ENCODE assay signal across 9 mouse cellular contexts in genomic region chrX:36225777-36226176, GRCm38 (mm10). TPM values are rescaled to one million over a fixed set of nuclear protein-coding genes. Genes with fewer than 3 reads are reported as not detected.
DNase-seq lines count a peak whose midpoint lies in the region; ATAC-seq and TF ChIP-seq lines count a peak whose summit lies in the region.
"Had no signal": no experiment of that assay in that cellular context is flagged by ENCODE, and none has a peak within 500 bp of the region (broad histone marks: within the 10 kb centered on the region; RNA-seq: fewer than 3 reads in every experiment).

No protein-coding gene starts in this region.

- 0 out of 2 replicates have a peak, but pooled peaks have one; percentile 65 for ATAC-seq in megakaryocyte-erythroid progenitor cell, adult 5-6 weeks (replicated peaks; ENCODE audit: low FRiP score, low TSS enrichment, poor library complexity, severe bottlenecking)

- H3K36me3 ChIP-seq in ES-E14 (ENCODE audit: control insufficient read depth, insufficient read depth, low read length, poor library complexity, severe bottlenecking), result no peaks in the 10 kb centered on the region
- H3K36me3 ChIP-seq: limb, embryonic 13.5 days had no signal

- intact Hi-C loops in heart, postnatal 10 days (cut with DNase I), result loop anchor here (1.0 to 5.0 kb wide), 3 partner anchors 102 to 169 kb away; partner anchors contain the start of gene Lonrf3

- H3K9me3 ChIP-seq in ES-E14 (ENCODE audit: control insufficient read depth, insufficient read depth, low read depth, low read length), result no peaks in the 10 kb centered on the region
- H3K9me3 ChIP-seq: limb, embryonic 13.5 days had no signal

- DNase-seq in ES-E14 (ENCODE audit: low read depth, low spot score), result peak; percentile 42
- peak; percentile 79 to 86 for DNase-seq in adrenal gland, postnatal 36 days
- DNase-seq in embryo, embryonic 9.5 days (ENCODE audit: extremely low spot score), result peak; percentile 42
- peak; percentile 78 to 79 for DNase-seq in heart, postnatal 10 days
- DNase-seq in layer of hippocampus, postnatal 25 days (ENCODE audit: extremely low spot score in 1 of 2, low spot score in 1 of 2), result peak; percentile 64 to 91
- DNase-seq in right cerebral cortex, postnatal 4 days, result peak; percentile 91
- DNase-seq in urinary bladder, postnatal 4 days (ENCODE audit: low spot score in 2 of 2), result peak; percentile 44 to 83

- H3K9ac ChIP-seq in ES-E14 (ENCODE audit: insufficient read depth, low read depth, low read length, poor library complexity, severe bottlenecking), result no peak overlapping the region
- H3K9ac ChIP-seq: limb, embryonic 13.5 days had no signal

- H3K4me1 ChIP-seq in ES-E14 (ENCODE audit: control insufficient read depth in 2 of 2, insufficient read depth in 2 of 2, low read length in 2 of 2, poor library complexity in 1 of 2), result no peaks in the 10 kb centered on the region
- H3K4me1 ChIP-seq: limb, embryonic 13.5 days had no signal

- H3K27ac ChIP-seq in ES-E14 (ENCODE audit: insufficient read depth, low read depth, low read length, poor library complexity, severe bottlenecking), result no peak overlapping the region
- H3K27ac ChIP-seq: limb, embryonic 13.5 days had no signal

- in situ Hi-C loops in ES-E14 (cut with MboI; ENCODE audit: low sequenced_read_pairs in 2 of 2, unreplicated experiment in 2 of 2), result loop anchor here (10.0 to 25.0 kb wide), 2 partner anchors 162 to 179 kb away; partner anchors contain the start of gene Gm6268 (in 1 of the 2)

- H3K4me3 ChIP-seq in ES-E14 (ENCODE audit: insufficient read depth in 1 of 2, low read depth in 1 of 2, low read length in 2 of 2, poor library complexity in 1 of 2, severe bottlenecking in 1 of 2), result no peak overlapping the region
- H3K4me3 ChIP-seq: limb, embryonic 13.5 days had no signal

TF ChIP-seq in ES-E14, 5 proteins besides CTCF, POLR2A, EP300 and RAD21:
- TF ChIP-seq MAFK (IDR thresholded peaks at IDR 0.05; ENCODE audit: insufficient read depth, low read depth, low read length) (no peak), HCFC1 (IDR thresholded peaks at IDR 0.05; ENCODE audit: borderline replicate concordance, insufficient read depth, low read length) (no peak), ZC3H11A (IDR thresholded peaks at IDR 0.05; ENCODE audit: borderline replicate concordance, low read depth, low read length) (no peak), CHD2 (IDR thresholded peaks at IDR 0.05; ENCODE audit: low read depth, low read length) (no peak), ZNF384 (IDR thresholded peaks at IDR 0.05; ENCODE audit: low read depth, low read length) (no peak)
TF ChIP-seq in ES-E14: peak in this region for 0.

RNA-seq across cellular contexts. Expression of gene Zcchc12, which starts 30.1 kb away (rescaled TPM):
- total RNA-seq in ES-E14 (2012; rRNA removed), result 1.3 and 1.6 TPM in 2 replicates
- 1 to 10 TPM; 2.4 to 3.4 TPM for total RNA-seq in adrenal gland, postnatal 36 days (2021)
- under 1 TPM; 0.31 to 0.35 TPM for total RNA-seq in heart, postnatal 10 days (2021)
- total RNA-seq in layer of hippocampus, postnatal 25 days (2021), result 10 to 100 TPM; 37.8 to 47.9 TPM
- not detected in 2 replicates for total RNA-seq in megakaryocyte-erythroid progenitor cell, adult 5-6 weeks (2014; fragmentation: Nextera tagmentation)
- not detected in 2 replicates for total RNA-seq in megakaryocyte-erythroid progenitor cell, adult 5-6 weeks (2017)

Comparison
In these comparisons a context has a peak if more than half of its experiments do, and no peak if none do; other contexts are left out.
1. RNA of gene Zcchc12, which starts 30.1 kb away (total RNA-seq): 37.8 to 47.9 TPM in layer of hippocampus, postnatal 25 days; 2.4 to 3.4 TPM in adrenal gland, postnatal 36 days, 1.3 to 1.6 TPM in ES-E14, 0.31 to 0.35 TPM in heart, postnatal 10 days and not detected in megakaryocyte-erythroid progenitor cell, adult 5-6 weeks; every median in the first group is over 4 times any median in the second.
2. Peak in every context shown above with its lines, with median percentiles within 50 percentile points of each other: DNase-seq.